Mouse (Mus musculus): ENCODE data around the gene Ell. TPM values are rescaled to one million over a fixed set of nuclear protein-coding genes. Genes with fewer than 3 reads are reported as not detected.
"Not testable (repeated sequence)": the region's sequence is repeated elsewhere in the genome, so short reads cannot be mapped to it uniquely, and the experiment has no call there.

Gene Ell
- total RNA-seq, 2 experiments from 2014 or later: 2.8 to 10.5 TPM

DNA sequence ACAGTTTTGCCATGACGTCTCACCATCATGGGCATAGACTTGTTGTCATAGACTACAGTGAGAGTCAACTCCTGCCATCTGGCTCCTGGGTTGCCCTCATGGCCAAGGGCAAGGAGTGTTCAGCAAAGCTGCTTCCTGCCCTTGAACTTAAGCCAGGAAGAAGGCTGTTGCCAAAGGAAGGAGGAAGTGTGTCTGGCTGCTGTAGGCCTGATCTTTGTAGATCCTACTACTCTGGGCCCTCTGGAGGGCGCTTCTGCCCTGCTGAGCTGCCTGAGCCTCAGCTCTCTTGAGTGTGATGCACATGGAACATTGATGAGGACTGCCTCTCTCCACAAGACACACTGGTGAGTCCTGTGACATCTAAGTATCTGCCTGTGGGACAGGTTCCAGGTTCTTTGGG, 20.8 kb downstream of the Ell start:
- ATAC-seq (replicated peaks; ENCODE audit: low FRiP score, poor library complexity, severe bottlenecking): no peak

DNA sequence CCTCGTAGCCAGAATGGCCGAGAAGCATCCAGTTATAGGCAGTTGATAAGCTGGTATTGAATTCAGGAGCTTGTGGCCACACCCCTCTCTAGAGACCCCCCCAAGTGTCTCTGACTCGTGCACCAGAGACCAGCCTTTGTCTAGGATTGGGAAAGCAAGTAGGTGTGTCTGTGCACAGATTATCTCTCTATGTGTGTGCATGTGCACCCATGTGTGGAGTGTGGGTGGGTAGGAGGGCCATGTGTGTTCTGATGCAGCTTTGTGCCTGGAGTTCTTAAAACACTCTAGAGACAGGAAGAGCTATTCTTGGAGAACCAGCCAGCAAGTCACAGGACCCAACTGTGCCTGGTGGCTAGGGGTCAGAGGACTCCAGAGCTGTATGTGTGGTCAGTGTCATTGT, 21.3 kb downstream of the Ell start:
- no peak for ATAC-seq (replicated peaks; ENCODE audit: low FRiP score, poor library complexity, severe bottlenecking)

- ATAC-seq (replicated peaks; ENCODE audit: low FRiP score, poor library complexity, severe bottlenecking): no peak
These were observed 22.1 kb downstream of the Ell start for GRCm38 (mm10) chr8:70561357-70561756.

- ATAC-seq (replicated peaks; ENCODE audit: low FRiP score, poor library complexity, severe bottlenecking): peak; percentile 47
These were observed 22.7 kb downstream of the Ell start for GRCm38 (mm10) chr8:70561809-70562535.

DNA sequence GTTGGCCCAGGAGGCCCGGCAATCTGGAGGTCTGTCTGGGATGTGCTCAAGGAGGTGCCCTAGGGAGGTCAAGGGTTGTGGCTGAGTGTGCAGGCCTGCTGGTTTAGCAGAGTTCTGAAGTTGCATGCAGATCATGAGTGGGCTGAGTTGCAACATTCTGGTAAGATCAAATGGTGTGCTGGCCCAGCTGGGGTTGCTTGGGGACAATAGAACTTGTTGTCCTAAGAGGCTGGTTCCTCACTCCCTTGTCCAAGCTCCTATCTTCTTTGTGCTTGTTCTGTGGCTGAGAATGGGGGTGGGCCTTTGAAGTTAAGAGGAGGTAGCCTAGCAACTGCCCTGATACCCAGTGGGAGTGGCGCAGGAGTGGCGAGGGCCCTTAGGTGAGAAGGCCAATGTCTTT, 23.5 kb downstream of the Ell start:
- ATAC-seq (replicated peaks; ENCODE audit: low FRiP score, poor library complexity, severe bottlenecking): no peak

- no peak for ATAC-seq (replicated peaks; ENCODE audit: low FRiP score, poor library complexity, severe bottlenecking)
These were observed 24.6 kb downstream of the Ell start for GRCm38 (mm10) chr8:70563763-70564387.

DNA sequence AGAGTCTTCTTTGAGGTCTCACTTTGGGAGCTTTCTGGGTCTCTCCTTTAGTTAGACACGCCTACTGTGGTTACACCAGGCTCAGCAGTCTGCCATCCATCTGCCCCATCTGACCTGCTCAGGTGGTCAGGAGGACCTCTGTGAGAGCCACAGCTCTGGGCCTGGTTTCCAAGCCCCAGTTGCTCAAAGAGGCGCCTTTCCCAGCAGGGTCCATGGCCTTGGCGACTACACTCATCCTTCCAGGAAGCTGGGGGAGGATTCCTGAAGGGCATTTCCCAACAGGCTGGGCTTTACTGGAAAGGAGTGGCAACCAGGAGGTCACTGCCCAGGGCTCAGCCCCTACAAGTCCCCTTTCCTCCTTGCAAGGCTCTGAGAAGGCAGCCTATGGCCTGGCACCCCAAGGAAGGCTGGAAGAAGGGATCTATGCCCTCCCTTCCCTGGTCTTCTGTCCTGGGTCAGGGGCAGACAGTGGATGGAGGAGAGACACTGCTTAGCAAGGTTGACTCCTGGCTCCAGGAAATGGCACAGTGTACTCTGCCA, 25.5 kb downstream of the Ell start:
- ATAC-seq (replicated peaks; ENCODE audit: low FRiP score, poor library complexity, severe bottlenecking): no peak

- ATAC-seq (replicated peaks; ENCODE audit: low FRiP score, poor library complexity, severe bottlenecking): peak; percentile 49; the same call in 1 of the 2 replicates
These were observed 26.3 kb downstream of the Ell start for GRCm38 (mm10) chr8:70565561-70565960.

DNA sequence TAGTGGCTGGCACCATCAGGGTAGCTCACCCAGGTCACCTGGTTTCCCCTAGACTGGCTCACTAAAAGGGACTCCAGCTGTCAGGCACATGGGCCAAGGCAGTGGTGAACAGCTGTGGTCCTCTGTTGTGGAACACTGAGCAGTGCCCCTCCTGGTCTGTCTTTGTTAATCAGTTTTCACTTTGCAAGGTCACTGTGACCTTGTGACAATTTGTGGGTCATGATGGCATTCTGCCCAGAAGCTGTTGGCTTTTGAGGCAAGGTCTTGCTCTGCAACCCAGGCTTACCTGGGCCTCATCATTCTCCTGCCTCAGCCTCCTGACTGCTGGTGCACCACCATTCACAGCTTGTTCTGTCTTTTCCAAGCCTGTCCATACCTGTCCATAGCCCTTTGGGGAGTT, 31.1 kb downstream of the Ell start:
- no peak for ATAC-seq (replicated peaks; ENCODE audit: low FRiP score, poor library complexity, severe bottlenecking)

GRCm38 (mm10) chr8:70570990-70571389, 31.7 kb downstream of the Ell start:
- no peak for ATAC-seq (replicated peaks; ENCODE audit: low FRiP score, poor library complexity, severe bottlenecking)

DNA sequence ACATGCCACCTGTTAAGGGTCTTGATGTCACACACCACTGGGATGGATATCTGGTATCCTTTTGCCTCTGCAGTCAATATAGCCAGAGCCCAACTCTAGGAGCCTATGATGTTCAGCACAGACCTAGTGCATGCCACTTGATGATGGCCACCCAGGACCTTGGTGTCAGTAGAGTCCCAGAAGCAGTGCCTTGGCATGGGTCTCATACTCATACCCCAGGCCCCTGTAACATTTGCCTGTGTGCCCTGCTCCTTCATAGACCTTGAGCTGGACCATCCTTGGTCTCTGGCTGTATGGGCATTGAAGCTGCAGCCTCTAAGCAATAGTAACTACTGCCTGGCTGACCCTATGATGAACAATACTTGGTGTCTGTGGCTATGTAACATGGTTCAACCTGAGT, 35.0 kb downstream of the Ell start:
- no peak for ATAC-seq (replicated peaks; ENCODE audit: low FRiP score, poor library complexity, severe bottlenecking)

GRCm38 (mm10) chr8:70574915-70575314, 35.7 kb downstream of the Ell start:
- no peak for ATAC-seq (replicated peaks; ENCODE audit: low FRiP score, poor library complexity, severe bottlenecking)

DNA sequence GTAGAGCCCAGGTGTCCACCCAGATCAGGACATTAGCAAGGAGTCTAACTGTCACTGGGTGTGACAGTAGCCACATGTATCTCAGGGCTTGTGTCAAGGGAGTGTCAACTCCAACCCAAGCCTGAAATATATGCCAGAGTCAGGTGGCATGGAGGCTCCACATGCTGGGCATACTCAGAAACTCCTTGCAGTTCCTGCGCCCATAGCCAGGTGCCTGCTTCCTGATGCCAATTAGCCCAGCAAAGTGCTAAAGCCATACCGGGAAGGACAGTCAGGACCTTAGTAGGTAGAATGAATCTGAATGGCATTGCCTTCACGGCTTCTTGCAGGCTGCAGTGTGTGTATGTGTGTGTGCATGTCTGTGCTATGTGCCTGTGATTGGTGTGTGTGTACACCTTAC, 38.0 kb downstream of the Ell start:
- no peak for ATAC-seq (replicated peaks; ENCODE audit: low FRiP score, poor library complexity, severe bottlenecking)

GRCm38 (mm10) chr8:70583476-70584387, 44.5 kb downstream of the Ell start:
- ATAC-seq (replicated peaks; ENCODE audit: low FRiP score, poor library complexity, severe bottlenecking): no peak

DNA sequence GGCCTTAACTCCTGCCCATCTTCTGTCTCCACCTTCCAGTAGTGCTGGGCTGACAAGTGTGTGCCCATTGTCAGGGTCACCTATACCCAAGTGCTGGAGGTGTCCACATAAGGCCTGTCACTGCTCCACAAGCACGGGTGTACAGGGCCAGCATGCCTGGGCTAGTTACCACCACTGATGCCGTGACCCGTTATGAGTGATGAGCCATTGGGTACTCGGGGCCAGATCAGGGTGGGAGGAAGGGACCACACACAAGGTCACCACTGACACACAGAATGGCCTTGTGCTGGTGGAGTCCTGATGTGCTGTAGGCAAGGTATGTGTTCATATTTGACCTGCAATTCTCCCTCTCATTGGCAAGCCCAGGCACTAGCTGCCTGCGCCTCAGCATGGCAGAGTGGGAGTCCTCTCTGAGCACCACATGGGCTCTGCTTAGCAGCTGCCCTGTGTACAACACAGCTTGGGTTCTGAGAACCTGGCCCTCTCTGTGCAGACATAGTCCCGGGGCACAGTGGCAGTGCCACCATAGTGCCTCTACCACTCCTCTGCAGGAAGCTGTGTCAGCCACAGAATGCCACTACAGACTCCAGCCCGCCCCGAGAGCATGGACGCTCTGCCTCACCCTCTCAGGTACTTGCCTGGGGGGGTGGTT, 45.5 kb downstream of the Ell start:
- ATAC-seq (replicated peaks; ENCODE audit: low FRiP score, poor library complexity, severe bottlenecking): peak; percentile 8; the same call in 1 of the 2 replicates

DNA sequence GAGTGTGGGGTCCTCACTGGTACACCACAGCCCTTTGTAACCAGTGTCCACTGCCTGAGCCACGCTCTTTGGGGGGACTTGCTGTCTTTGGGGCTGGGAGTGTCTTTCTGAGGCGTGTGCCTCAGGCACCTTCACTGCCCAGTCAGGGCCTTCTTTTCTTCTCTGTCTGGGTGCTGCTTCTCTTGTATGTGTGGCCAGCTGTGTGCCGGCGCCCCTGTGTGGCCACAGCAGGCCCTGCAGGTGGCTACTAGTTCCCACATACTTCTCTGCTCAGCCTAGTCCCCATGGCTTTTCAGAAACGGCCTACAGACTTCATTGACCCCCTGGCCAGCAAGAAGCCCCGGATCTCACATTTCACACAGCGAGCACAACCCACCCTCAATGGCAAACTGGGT, 46.0 kb downstream of the Ell start:
- peak; percentile 62 for ATAC-seq (replicated peaks; ENCODE audit: low FRiP score, poor library complexity, severe bottlenecking)

DNA sequence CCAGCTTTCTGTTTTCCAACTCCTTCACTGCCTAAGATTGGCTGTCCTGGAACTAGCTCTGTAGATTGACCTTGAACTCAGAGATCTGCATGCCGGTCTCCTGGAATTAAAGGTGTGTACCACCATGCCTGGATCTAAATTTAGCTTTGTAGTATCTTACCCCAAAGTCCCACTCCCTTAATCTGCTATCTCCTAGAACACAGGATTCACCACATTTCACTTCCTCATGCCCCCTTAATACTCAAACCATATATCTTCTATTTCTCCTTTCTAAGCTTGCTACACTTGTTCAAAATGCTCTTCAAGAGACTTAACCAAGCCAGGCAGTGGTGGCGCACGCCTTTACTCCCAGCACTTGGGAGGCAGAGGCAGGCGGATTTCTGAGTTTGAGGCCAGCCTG, 48.7 kb downstream of the Ell start:
- ATAC-seq (replicated peaks; ENCODE audit: low FRiP score, poor library complexity, severe bottlenecking): not testable (repeated sequence)

- no peak for ATAC-seq (replicated peaks; ENCODE audit: low FRiP score, poor library complexity, severe bottlenecking)
These were observed 52.3 kb downstream of the Ell start for GRCm38 (mm10) chr8:70591569-70591968.

GRCm38 (mm10) chr8:70593173-70593572, 53.9 kb downstream of the Ell start:
- ATAC-seq (replicated peaks; ENCODE audit: low FRiP score, poor library complexity, severe bottlenecking): no peak
